Mouse (Mus musculus) hindbrain, embryonic 15.5 days (tissue): ENCODE results near the gene Vmn1r66. TPM values are rescaled to one million over a fixed set of nuclear protein-coding genes. Genes with fewer than 3 reads are reported as not detected.
"Not testable (repeated sequence)": the region's sequence is repeated elsewhere in the genome, so short reads cannot be mapped to it uniquely, and the experiment has no call there.

Experiments used
- ATAC-seq: fragments of 200-750 bp; cut with Nextera tagmentation; 2 replicates; pipeline ENCODE4 v1.8.0; 2017; ENCODE audit warnings: low read depth, moderate number of reproducible peaks, moderate TSS enrichment; ENCODE audit not compliant: low FRiP score
- H3K27ac ChIP-seq: fragments of 300-500 bp; sonication (generic); replicated peaks from 2 replicates; pipeline ENCODE4 v1.5.1; 2015; ENCODE audit warnings: mild to moderate bottlenecking, inconsistent platforms
- H3K27me3 ChIP-seq: fragments of 300-500 bp; sonication (generic); 2 replicates; pipeline ENCODE4 v1.6.1; 2015; ENCODE audit warnings: control low read depth, inconsistent platforms
- H3K36me3 ChIP-seq: fragments of 300-500 bp; sonication (generic); 2 replicates; pipeline ENCODE4 v1.6.1; 2015; ENCODE audit warnings: control low read depth, inconsistent platforms
- H3K4me1 ChIP-seq: fragments of 300-500 bp; sonication (generic); replicated peaks from 2 replicates; pipeline ENCODE4 v1.6.1; 2015; ENCODE audit warnings: control low read depth, inconsistent platforms
- H3K4me2 ChIP-seq: fragments of 300-500 bp; sonication (generic); 2 replicates; pipeline ENCODE4 v1.6.1; 2015; ENCODE audit warnings: moderate library complexity, mild to moderate bottlenecking, inconsistent platforms
- H3K4me3 ChIP-seq: fragments of 300-500 bp; sonication (generic); 2 replicates; pipeline ENCODE4 v1.5.1; 2015; ENCODE audit warnings: mild to moderate bottlenecking, inconsistent platforms
- H3K9ac ChIP-seq: fragments of 300-500 bp; sonication (generic); 2 replicates; pipeline ENCODE4 v1.6.1; 2015; ENCODE audit warnings: inconsistent platforms
- H3K9me3 ChIP-seq: fragments of 300-500 bp; sonication (generic); 2 replicates; pipeline ENCODE4 v1.6.1; 2016; ENCODE audit warnings: control low read depth, inconsistent platforms
- WGBS: fragments of 180-500 bp; shearing (Covaris S2); methylation state at CpG from one replicate; pipeline ENCODE4 v1.1.7; 2015; 5-methylcytosine and 5-hydroxymethylcytosine counted together
- polyA plus RNA-seq: library from polyadenylated mRNA; unstranded; fragments of >200 nt; fragmentation: Nextera tagmentation; extraction: Ambion mirVana; gene quantifications from 2 replicates; pipeline ENCODE4 v1.2.1, GENCODE M21; 2015

Gene Vmn1r66
- not detected in 2 replicates for polyA plus RNA-seq

DNA sequence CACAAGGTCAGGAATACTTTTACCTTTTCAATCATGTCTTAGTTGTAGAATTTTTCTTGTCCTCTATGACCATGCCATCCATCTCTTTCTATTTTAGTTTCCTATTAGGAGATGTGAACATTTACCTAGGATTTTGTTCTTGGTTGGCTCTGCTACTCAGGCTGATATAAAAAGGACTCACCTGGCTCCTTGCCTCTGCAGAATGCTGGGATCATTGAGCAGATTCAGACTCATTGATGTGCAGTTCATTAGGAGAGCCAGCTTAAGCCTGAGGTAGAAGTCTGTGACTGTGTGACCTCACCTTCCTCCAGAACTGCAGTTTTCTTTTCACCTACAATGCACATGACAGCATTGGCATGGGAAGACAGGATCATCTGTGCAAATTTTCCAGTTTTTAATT is at the start of gene Vmn1r66:
Gene Vmn1r66 (minus strand): TSS at position 101 of the 400 bp plus-strand sequence.
- Histone ChIP-seq H3K4me2 (no peak within 1 kb of the TSS), H3K27me3 (no peaks in the 10 kb centered on the region), H3K4me3 (no peak within 1 kb of the TSS), H3K36me3 (no peaks in the 10 kb centered on the region), H3K9me3 (peaks cover 9% of the 10 kb centered on the region), H3K9ac (no peak within 1 kb of the TSS), H3K27ac (no peak within 1 kb of the TSS), H3K4me1 (no peaks in the 10 kb centered on the region)
- ATAC-seq = no peak

DNA sequence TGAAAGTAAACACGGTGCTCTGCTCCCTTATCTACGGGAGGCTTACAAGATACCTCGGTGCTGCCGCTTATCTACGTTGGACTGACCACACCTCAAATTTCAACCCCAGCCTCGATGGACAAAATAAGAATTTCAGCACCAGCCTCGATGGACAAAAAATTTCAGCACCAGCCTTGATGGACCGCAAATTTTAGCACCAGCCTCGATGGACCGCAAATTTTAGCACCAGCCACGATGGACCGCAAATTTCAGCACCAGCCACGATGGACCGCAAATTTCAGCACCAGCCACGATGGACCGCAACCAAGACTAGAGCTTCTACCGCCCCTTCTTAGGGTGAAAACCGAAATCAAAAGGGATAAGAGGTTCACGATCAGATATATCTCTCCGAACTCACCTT is 47.7 kb upstream of the Vmn1r66 start:
- H3K4me1 ChIP-seq, H3K4me2 ChIP-seq, ATAC-seq, H3K4me3 ChIP-seq, H3K27ac ChIP-seq, H3K27me3 ChIP-seq, H3K36me3 ChIP-seq, H3K9ac ChIP-seq: not testable (repeated sequence)
- WGBS = 78% methylated on average over 20 of the region's 20 CpGs
- H3K9me3 ChIP-seq = peaks cover 11% of the 10 kb centered on the region; the same call in 1 of the 2 replicates

DNA sequence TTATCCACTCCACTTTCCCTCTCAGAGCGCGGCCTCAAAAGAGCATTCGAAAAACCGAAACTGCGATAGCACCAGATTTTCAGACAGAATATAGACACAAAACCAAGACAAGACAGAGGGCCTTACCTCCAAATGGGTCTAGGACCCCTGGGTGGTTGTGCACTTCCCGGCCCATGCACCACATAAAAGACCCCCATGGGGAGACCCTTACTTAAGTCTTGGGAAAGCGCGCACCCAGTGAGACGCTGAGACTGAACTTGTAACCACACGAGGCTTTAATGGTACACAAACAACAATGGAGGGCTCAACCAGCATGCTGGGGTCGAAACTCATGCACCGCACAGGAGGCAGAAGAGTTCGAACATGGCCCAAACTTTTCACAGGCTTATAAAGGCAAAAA is 25.7 kb downstream of the Vmn1r66 start:
- H3K36me3 ChIP-seq = no peaks in the 10 kb centered on the region

DNA sequence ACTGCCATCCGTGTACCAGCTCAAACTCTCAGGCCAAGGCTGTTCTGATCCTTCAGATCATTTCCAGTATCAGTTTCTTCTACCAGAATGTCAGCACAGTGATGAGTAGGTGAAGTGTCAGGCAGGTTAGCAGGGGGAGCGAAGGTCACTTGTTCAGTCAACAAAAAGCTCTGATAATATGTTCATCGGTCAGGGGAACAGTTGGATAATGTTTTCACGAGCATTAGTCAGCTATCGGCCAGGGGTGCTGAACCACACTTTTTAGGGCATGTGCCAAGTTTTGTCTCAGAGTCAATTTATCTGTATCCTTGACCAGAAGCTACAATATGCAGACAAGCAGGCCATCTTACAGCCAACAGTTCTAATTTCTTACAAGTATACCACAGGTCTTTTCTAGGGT is 28.7 kb downstream of the Vmn1r66 start:
- no peak for ATAC-seq
- Histone ChIP-seq H3K27me3 (no peaks in the 10 kb centered on the region), H3K4me3 (no peak overlapping the region), H3K4me2 (no peak overlapping the region), H3K36me3 (no peaks in the 10 kb centered on the region), H3K4me1 (no peaks in the 10 kb centered on the region), H3K9ac (no peak overlapping the region), H3K9me3 (peaks cover 40% of the 10 kb centered on the region), H3K27ac (no peak overlapping the region)
- 83% methylated on average over 5 of the region's 5 CpGs for WGBS

More for the DNA sequence above, 25.7 kb downstream of the Vmn1r66 start:
- 93% methylated on average over 13 of the region's 13 CpGs for WGBS
- H3K4me3 ChIP-seq = no peak overlapping the region
- no peak overlapping the region for H3K27ac ChIP-seq
- no peak overlapping the region for H3K4me2 ChIP-seq
- peaks cover 36% of the 10 kb centered on the region for H3K9me3 ChIP-seq
- H3K27me3 ChIP-seq = no peaks in the 10 kb centered on the region
- no peak overlapping the region for H3K9ac ChIP-seq
- no peaks in the 10 kb centered on the region for H3K4me1 ChIP-seq
- ATAC-seq = no peak

Other genes starting within 250 kb of the Vmn1r66 start
- gene Vmn2r50, start 224.7 kb downstream of the Vmn1r66 start, polyA plus RNA-seq = not detected in 2 replicates
- gene Vmn2r51, start 172.3 kb downstream of the Vmn1r66 start, polyA plus RNA-seq = not detected in 2 replicates
- not detected in 2 replicates for gene Vmn2r52, start 101.4 kb downstream of the Vmn1r66 start, polyA plus RNA-seq
- gene Vmn1r67, start 165.3 kb upstream of the Vmn1r66 start, polyA plus RNA-seq = not detected in 2 replicates
- gene Zik1, start 217.4 kb upstream of the Vmn1r66 start, polyA plus RNA-seq = 35.3 and 35.6 TPM in 2 replicates